Mouse (Mus musculus): ENCODE measurements at regions not wholly inside any gene's neighbourhood (a gene's known extent, or its start where the extent isn't known, plus 50 kb on each side); places are given as distances from the start of the nearest gene placed in this dataset.

DNA sequence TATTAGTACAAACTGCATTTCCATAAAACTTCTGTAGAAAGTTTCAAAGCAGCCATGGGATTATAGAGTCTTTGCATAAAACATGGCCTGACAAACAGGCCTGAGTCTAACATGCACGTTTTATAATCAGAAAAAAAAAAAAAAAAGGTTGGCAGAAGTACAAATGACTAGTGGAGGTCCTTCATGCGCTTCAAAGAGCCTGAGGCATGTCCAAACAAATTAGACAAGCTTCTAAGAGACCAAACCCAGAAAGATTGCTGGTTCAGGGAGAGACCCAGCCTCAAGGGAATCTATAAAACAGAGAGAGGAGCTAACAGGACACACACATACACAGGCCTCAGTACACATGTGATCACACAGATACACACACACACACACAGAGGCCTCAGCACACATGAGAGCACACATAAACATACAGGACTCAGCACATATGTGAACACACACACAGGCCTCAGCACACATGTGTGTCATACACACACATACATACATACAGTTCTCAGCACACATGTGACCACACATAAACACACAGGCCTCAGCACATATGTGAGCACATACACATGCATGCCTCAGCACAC lies 57.0 kb upstream of the Gnaq start:
- no peak for ATAC-seq (replicated peaks; ENCODE audit: low FRiP score, low TSS enrichment, poor library complexity, severe bottlenecking)

DNA sequence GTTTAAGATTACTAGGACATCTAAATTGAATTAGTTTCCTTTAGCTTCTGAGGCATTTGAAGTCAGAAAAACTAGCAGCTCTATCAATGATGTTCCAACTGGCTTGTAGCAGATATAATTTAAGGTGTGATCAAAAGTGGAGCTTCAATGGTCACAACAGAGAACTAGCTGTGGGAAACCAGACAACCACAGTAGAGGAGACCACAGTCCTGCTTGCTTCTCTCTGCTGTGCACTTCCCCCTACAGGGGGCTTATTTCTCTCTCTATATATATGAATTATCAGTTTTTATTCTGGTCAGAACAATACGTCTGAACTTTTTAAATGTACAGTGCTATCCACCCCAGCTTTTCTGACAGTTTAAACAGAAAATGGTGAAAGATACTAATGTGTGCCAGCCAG lies 57.6 kb upstream of the Gnaq start:
- ATAC-seq (replicated peaks; ENCODE audit: low FRiP score, low TSS enrichment, poor library complexity, severe bottlenecking) = no peak

DNA sequence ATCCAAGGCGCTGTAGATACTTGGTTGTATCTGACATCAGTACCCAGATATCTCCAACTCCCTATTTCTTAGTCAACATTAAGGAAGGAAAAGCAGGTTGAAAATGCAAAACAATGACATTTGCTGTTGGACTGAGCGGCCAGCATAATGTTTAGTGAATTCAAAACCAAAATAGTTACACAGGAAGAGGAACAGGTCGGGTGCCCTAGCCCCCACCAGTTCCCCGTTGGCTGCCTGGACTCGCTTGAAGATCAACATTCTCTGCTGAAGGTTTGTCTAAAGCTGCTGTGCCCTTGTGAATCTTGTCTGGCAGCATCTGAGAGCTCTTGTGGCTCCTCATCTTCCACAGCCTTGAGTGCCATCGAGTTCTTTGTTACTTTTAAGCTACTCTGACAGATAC lies 65.3 kb upstream of the Gnaq start:
- no peak for ATAC-seq (replicated peaks; ENCODE audit: low FRiP score, low TSS enrichment, poor library complexity, severe bottlenecking)

DNA sequence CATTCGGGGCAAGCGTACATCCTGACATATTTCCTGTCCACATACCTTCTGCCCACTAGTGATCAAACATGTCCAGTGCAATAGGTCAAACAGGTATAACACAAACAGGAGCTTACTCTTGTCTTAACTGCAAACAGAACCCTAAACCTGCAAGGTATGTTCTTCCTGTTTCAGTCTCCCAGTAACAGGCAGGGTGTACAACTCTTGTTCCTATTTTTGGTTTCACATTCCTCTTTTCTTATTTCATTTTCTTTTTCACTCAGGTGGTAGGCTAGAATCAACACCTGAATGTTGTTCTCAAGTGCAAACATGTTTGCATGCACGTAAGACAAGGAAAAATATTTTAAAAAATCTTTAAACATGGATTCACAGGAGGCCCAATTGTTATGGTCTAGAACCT lies 67.7 kb upstream of the Gnaq start:
- no peak for ATAC-seq (replicated peaks; ENCODE audit: low FRiP score, low TSS enrichment, poor library complexity, severe bottlenecking)

DNA sequence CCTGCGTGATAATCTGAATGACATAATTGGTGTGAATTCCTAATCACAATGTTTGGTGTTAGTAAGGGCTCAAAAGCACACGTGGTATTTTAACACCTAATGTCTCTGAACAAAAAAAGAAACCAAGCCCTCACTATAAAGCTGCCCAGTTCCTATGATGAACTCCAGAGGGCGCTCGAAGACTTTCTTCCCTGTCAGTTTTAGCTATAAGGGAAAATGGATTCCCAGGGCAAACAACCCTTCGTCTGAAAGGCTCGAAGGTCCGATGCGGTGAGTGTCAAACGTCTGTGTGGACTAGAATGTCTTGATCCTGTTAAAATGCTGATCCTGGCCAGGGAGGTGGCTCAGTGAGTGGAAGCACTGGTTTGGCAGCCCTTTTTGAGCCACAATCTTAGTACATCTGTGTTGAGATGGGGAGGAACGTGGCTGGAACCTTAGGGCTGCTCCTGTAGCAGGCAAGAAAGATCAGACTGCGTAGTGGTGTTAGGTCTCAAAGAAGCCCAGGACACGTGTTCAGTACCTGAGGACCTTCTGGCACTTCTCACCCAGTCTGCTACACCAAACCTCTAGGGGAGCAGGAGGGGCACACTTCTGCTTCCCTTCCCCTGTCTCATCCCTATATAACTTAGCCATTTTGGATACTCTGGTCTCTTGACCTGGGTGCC lies 68.6 kb upstream of the Gnaq start:
- peak; percentile 85 for ATAC-seq (replicated peaks; ENCODE audit: low FRiP score, low TSS enrichment, poor library complexity, severe bottlenecking)

DNA sequence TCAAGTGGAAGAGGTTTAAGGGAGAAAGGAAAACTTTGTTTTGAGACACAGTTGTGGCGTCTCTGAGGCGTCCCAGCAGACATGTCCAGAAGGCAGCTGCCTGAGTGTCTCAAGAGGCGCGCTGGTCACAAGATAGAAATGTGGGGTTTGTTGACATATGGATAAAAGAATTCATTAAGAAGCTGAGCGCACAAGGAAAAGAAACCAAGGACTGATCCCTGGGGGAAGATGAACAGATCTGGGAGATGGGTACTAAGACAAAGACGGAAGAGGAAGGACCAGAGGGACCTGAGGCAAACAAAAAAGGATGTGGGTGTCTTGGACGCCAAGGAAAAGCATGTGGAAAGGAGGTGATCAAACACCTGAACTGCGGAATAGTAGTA lies 69.1 kb upstream of the Gnaq start:
- ATAC-seq (replicated peaks; ENCODE audit: low FRiP score, low TSS enrichment, poor library complexity, severe bottlenecking) = no peak

DNA sequence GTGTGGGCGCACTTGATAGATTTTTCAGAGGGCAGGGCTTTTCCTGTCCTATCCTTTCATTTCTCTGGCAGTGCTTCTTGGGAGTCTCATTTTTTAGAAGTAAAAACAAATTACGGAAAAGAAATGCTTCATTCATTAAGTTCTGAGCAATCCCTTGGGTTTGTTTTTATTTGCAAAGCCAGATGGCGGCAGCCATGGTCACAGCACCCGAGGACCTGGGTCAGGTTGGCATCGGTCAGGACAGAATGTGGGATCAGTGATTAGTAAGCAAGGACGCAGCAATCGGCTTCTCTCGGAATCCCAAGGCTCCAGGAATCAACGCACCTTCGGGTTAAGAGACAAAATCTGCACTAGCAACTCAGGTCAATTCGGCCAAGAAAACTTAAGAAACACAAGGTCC lies 70.8 kb upstream of the Gnaq start:
- no peak for ATAC-seq (replicated peaks; ENCODE audit: low FRiP score, low TSS enrichment, poor library complexity, severe bottlenecking)

DNA sequence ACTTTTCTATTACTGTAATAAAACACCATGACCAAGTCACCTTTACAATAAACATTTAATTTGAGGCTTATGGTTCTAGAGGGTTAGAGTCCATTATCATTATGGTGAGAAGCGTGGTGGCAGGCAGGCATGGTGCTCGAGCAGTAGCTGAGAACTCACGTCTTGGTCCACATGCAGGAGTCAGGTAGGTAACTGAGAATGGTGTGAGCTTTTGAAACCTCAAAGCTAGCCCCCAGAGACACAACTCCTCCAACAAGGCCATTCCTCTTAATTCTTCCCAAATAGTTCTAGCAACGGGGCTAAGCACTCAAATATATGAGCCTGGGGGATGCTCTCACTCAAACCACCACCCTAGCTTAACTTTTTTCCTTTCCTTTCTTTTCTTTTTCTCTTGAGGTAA lies 73.6 kb upstream of the Gnaq start:
- no peak for ATAC-seq (replicated peaks; ENCODE audit: low FRiP score, low TSS enrichment, poor library complexity, severe bottlenecking)

DNA sequence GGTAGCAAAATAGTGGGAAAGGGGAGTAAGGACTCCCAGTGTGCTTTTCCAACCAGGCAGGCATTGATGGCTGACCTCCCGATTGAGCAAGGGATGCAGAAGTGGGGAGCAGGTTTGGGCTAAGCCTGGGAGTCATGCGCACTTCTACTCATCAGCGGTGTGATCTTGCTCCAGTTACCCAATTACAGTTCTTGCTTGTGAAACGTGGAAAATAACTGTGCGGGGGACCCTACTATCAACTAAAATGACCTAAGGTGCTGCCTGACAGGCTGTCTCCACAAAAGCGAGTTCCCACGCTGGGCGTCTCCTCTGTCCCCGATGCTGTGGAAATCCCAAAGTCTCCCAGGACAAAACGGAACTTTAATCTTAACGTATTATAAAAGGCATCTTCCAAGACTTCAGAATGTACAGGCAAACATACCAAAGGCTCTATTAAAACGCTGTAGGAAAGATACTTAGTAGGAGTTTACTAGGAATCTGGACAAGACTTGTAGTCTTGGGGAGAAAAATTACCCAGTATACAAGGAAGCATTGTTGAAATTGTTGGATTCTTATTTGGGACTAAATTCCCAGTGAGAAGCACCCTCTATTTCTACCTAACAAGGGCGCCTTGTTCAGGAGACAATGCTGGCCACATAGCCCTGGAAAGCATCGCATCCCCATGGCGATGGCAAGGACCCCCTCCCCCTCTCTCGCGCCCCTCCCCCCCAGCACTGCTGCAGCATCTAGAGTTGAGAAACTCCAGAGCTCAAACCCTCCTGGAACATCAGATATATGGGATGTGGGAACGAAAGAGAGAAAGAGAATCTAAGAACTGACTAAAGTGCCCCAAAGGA lies 65.6 kb upstream of the Cep78 start:
- no peak for ATAC-seq (replicated peaks; ENCODE audit: low FRiP score, low TSS enrichment, poor library complexity, severe bottlenecking)

DNA sequence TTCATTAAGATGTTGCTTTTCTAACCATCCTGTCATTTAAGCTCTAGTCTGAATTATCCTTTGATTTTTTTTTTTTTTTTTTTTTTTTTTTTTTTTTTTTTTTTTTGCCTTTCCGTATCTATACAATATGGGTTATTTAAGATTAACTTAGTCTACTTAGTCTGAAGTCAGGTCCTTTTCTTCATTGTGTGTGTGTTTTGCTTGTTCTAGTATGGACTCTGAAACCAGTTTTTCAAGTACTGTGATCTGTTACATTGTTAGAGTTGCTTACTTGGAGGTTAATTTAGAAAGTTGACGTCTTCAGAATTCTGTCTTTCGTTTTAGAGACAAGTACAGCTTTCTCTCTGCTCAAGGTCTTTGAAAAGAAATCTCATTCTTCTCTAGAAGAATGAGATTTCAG lies 64.9 kb upstream of the Cep78 start:
- ATAC-seq (replicated peaks; ENCODE audit: low FRiP score, low TSS enrichment, poor library complexity, severe bottlenecking) = no peak

DNA sequence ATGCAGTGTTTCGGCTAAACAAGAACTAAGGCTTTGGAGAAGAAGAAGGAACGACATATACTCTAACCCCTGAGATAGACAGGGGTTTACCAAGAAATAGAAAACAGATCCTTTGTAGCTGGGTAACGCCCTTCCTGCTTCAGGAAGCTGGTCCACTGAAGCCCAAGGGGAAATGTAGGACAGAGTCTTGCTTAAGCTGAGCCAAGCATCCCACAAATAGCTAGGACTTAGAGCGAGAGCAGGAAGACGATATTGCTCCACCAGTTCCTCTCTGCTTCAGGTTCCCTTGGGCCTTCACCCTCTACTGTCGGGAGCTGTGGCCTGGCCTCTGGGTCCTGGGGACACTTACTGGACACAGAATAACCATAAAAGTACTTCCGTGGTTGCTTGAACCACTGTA lies 62.2 kb upstream of the Cep78 start:
- ATAC-seq (replicated peaks; ENCODE audit: low FRiP score, low TSS enrichment, poor library complexity, severe bottlenecking) = no peak

DNA sequence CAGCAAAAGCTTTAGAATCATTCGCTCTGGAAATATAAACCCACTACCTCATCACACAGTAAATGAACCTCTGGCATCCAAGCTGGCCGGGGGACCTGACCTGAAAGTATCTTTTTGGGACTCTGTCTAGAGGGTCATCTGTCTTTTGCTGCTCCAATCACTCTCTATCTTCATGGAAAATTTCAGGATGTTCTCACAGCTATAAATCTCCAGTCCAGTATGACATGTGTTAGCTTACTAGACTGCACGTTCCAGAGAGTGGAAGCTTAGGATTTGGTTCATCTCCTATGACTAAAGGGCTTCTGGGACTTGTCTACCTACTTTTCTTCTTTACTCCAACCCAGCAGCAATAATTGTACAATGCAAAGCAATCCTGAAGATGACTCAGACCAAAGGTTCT lies 60.5 kb upstream of the Cep78 start:
- ATAC-seq (replicated peaks; ENCODE audit: low FRiP score, low TSS enrichment, poor library complexity, severe bottlenecking) = no peak

DNA sequence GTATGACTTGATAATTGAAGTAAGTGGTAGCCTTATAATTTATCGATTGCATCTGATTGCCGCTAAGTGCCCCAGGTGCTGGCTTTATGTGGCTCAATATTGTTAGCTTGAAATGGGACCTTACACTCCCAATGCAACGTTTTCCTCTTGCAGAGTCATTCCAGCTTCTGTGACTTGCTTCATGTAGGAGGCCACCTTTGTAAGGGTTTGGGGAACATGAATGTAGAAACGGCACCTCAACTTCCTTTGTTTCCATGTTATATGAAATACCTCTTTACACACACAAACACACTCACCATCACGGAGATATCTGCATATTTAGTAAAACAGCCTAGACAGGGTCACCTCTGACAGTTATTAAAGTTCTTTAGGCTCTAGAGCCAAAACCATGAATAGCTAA lies 59.4 kb upstream of the Cep78 start:
- ATAC-seq (replicated peaks; ENCODE audit: low FRiP score, low TSS enrichment, poor library complexity, severe bottlenecking) = no peak

DNA sequence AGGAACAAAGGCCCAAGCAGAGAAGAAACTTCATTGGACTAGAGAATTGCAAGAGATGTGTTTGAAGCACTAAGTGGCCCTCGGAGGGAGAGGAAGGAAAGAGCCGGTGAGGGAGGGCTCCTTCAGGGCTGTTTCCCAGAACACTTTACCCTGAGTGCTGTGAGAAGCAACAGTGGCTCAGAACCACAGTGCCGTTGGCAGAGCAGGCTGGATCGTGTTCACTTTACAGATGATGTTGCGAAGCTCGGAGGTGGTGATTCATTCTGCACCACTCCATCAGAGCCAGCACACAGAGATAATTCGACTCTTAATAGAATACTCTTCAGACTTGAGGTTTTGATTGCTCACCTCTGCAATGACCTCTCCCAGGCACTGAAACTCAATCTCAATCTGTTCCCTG lies 58.2 kb upstream of the Cep78 start:
- ATAC-seq (replicated peaks; ENCODE audit: low FRiP score, low TSS enrichment, poor library complexity, severe bottlenecking) = no peak

DNA sequence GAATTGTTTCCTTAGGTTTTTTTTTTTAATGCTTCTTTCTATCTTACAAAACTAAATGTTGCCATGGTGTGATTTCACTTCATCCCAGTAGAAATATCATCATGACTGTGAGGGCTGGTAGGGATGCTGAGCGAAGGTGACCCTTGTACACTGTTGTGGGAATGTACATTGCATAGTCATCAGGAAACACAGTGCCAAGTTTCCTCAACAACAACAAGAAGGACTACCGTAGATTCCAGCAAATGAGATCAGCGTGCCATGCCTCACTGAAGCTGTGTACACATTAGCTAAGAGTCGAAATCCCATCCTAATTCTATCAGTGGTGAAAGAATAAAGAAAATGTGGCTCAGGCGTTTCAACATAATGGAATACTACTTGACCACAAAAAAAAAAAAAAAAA lies 57.1 kb upstream of the Cep78 start:
- ATAC-seq (replicated peaks; ENCODE audit: low FRiP score, low TSS enrichment, poor library complexity, severe bottlenecking) = no peak

DNA sequence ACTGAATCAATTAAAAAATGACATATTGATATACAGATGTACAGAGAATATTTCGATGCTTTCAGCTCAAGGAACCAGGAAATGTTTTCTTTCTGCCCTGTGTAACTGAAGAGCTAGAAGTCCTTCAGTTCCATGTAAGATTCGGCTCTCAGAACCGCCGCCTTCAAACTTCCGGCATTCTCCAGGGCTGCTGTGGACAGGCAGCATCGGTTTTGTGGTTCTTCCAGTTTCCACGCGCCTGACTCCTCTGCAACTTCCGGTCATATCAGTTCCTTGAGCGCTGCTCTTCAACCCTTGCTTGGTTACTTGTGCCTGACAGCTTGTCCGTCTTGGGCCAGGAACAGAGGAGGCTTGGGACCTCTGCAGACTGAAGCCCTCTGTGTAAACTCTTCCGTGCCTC lies 53.0 kb upstream of the Cep78 start:
- no peak for ATAC-seq (replicated peaks; ENCODE audit: low FRiP score, low TSS enrichment, poor library complexity, severe bottlenecking)

Data from megakaryocyte-erythroid progenitor cell, adult 5-6 weeks (primary cell).